Mouse (Mus musculus) telencephalon, adult 2 months (tissue): ENCODE data around the gene Myom3.
A peak's percentile ranks its signal among the peaks of the same experiment; 100 is the strongest.

ENCODE experiments used
- DNase-seq: peaks from one replicate; pipeline ENCODE4 v3.0.0-alpha.2; 2011; ENCODE audit warnings: low read depth, low spot score

Myom3 gene

DNA sequence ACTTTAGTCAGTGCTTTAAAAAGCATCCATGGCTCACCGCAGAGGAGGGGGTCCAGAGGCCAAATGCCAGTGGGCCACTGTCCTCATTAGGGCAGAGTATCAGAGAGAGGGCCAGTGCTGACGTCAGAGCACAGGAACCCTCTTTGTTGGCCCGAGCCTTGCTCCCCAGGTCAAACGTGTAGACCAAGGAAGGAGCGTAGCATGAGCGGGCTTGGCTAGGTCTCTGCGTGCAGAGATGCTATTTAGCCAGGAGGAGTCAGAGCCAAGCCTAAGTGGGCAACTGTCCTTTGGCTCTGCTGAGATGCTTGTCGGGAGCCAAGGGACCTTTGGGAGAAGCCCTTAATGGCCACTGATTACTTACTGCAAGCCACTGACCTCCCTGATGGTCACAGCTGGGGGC is 1.5 kb downstream of the Myom3 start:
- no peak for DNase-seq

DNA sequence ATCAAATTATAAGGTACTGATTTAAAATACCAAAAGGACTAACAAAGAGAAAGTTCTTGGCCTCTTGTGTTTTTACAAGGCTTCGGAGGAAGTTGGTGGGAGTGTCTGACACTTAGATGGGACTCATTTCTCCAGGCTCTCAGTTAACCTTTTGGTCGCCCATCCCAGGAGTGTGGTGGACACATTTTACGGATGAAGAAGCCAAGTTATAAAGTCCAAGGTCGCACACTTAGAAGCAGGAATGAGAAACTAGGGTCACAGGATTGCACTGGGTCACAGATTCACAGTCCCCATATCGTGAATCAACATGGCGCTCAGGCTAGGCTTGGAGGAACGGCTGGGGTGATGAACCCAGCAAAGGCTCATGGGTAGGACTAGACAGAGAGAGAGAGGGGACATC is 2.1 kb downstream of the Myom3 start:
- no peak for DNase-seq

DNA sequence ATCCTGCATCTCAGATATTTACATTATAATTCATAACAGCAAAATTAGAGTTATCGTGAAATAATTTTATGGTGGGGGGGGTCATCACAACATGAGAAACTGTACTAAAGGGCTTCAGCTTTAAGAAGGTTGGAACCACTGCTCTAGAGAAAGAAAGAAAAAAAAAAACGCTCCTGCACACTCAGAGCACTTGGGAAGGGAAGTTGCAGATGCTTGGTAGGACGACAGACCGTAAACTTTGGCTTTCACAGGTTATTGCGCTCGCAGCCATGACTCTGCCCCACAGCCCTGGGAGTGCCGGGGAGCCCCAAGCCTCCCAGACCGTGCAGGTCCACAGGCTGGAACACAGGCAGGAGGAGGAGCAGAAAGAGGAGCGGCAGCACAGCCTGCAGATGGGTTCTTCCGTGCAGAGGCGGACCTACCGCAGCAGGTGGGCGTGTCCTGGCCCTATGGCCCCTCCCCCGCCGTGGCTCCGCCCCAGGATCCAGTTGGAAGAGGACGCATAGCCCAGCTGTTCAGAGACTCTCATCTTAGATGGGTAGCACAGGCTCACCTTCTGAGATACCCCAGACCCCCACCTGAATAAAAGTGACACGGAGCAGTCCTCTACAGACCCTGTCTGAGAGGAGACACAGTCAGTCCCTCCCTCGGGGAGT is 2.9 kb downstream of the Myom3 start:
- DNase-seq: no peak

DNA sequence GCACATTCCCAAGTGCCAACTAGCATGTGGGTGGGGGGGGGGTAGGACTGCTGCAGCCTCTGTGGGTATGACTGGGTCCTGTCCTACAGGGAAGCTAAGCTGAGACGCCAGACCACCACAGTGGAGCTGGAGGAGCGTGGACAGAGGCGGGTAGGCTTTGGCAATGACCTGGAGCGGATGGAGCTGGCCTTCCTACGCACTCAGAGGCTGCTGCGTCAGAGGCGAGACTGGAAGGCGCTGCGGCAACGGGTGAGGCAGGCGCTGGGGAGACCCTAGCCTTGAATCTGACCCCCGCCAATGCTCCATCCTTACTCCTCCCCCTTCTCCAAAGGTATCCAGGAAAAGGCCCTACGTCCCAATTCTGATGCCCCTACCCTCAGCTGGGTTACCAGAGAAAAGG is 5.2 kb downstream of the Myom3 start:
- DNase-seq: no peak

DNA sequence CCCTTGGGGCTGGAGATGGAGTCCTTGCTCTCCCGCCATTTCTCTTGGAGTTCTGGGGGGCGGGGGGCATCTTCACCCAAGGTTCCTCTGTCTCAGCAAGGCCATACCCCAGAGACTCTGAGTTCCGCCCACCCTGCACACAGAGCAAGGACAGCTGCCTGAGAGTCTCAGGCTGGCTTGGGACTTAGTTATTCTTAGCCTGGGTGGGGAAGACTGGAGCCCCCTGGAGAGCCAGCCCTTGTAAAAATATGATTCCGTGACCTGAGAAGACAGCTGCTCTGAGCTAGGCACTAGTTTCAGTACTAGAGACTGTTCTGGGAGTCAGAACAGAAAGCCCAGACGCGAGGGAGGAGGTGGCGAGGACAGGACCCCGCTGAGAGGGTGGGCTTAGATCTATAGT is 6.2 kb downstream of the Myom3 start:
- DNase-seq: no peak

DNA sequence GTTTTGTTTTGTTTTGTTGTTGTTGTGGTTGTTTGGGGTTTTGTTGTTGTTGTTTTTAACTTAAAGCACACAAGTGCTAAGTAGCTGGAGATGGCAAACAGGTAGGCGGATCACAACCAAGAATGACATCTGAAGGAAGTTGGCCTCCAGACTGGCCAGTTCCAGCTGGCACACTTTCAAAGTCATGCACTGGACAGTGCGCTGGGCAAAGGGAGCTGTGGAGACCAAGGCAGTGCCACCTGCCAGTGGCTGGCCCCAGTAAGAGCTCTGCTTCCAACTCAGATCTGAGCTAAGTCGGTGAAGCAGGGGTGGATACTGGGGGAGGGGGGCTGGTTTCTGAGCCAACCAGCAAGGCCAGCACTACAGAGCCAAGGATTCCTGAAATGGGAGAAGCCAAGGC is 7.5 kb downstream of the Myom3 start:
- no peak for DNase-seq

DNA sequence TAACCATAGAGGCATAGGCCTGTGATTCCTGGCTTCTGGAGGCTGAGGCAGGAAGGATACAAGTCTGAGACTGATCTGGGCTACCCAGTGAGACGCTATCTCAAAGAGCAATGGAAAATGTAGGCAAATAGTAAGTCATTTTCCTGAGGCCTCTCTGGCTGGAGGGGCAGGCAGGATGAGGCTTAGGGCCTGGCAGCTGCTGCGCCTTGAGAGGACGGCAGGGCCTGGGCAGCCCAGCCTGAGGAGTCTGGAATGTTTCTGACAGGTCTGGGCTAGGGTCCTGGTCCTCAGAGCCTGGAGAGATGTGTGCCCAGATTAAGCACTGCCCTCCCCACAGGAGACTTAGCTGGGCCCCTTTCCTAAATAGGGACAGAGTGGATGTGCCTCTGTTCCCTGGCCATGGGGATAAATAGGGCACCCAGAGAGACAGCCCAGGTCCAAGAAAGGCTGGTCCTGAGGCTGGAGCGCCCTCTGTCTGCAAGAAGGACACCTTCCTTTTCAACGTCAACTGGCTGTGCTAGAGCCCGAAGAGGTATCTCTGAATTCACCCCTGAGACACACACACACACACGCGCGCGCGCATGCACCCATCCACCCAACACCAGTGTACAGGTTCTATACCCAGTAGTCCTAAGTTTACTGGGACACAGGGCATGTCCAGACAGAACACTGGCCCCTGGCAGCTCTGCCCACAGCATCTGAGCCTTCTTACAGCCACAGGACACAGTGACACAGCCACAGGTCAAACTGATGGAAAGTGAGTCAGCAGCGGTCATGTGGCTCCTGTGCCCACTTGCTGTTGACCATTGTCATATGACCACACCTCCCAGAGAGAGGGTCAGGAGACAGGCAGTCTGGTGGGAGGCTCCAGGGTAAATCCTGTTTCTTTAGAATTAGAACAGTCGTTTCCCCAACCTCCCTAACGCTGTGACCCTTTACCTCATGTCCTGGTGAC is 9.3 kb downstream of the Myom3 start:
- DNase-seq: no peak

DNA sequence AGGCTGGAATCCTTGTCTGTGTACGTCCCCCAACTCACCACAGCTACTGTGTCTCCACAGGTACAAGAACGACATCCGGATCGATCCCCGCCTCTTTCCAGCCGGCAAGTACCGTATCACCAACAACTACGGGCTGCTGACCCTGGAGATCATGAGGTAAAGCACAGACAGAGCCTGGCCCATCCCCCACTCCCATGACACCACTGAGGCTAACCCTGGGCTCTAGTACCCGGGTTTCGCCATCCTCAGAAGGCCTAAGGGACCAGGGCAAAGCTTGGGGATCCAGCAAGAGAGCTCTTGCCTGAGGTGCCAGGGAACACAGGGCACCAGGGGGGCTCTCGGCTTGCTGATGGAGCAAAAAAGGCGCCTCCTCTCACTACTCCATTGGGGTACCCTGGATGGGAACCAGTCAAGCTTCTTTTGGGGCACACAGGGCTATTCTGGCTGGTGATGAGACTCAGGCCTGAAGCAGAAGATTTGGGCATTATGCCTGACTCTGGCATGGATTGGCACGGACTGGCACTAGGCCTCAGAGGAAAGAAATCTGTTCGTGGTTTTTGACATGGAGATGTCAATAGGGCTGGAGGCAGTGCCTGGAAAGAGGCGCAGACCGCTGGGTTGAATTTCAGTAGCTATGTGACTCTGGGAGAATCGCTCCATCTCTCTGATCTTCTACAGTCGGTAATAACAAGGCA is 11.2 kb downstream of the Myom3 start:
- DNase-seq: no peak

DNA sequence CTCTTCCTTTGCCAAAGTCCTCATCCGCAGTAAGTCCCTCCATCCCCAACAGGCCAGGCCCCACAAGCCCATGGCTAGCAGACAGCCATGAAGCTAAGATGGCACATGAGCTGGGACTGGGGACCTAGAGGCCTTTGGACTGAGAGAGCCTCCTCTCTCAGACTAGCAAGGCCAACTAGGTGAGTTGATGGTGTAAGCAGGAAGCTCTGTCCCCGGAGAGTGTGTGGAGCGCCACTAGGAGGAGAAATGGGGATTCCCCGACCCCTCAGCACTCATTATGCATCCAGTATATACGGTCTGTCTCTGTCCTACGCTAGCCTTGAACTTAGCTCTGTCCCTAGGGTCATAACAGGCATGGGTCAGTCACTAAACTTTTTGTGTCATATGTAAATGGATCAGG is 12.1 kb downstream of the Myom3 start:
- no peak for DNase-seq

DNA sequence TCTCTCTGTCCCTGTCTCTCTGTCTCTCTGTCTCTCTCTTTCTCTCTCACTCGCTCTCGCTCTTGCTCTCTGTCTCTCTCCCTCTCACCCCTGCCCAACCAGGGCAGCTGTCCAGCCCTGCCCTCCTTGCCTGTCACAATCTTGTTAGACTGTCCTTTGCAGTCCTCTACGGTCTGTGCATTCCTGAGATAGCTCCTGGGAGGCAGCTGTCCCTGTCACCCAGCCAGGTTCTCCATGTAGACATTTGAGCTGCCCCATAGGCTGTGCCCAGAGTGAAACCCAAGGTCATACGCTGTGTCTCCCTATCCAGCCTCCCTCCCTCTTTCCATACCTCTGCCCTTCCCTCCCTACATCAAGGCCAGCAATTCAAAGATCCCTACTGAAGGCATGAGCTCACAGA is 13.2 kb downstream of the Myom3 start:
- DNase-seq: no peak

DNA sequence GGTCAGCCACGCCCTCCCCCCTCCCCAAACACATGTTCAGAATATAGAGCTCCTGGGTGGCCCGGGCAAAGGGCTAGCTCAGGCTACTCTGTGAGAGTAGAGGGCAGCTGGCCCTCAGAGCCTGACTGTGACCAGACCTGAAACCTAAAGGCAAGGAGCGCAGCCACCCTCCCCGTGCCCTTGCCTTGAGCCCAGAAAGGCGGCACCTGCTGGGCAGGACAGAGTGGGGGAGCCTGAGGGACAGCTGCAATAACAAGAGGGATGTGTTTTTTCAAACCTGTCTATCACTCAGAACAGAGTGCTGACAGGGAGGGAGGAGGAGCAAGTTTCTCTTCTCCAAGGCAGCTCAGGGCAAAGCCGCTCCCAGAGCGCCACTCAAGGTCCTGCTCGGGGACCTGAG is 15.0 kb downstream of the Myom3 start:
- DNase-seq: no peak

DNA sequence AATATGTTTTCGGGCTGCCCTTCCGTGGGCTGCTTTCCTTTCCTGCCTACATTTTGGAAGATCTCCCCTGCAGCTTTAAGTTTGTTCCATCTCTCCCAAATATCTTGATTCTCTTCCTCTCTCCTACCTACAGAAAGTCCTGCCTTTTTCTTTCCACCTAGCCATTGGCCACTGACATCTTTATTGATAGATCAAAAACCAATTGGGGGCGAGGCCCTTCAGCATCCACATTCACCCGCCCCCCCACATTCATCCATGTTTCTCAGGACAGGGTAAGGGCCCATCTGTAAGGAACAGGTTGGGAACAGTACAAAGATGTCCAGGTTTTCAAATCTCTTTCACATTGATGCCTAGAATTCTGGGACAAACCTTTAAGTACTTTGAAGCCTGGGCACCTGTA is 17.3 kb downstream of the Myom3 start:
- no peak for DNase-seq

DNA sequence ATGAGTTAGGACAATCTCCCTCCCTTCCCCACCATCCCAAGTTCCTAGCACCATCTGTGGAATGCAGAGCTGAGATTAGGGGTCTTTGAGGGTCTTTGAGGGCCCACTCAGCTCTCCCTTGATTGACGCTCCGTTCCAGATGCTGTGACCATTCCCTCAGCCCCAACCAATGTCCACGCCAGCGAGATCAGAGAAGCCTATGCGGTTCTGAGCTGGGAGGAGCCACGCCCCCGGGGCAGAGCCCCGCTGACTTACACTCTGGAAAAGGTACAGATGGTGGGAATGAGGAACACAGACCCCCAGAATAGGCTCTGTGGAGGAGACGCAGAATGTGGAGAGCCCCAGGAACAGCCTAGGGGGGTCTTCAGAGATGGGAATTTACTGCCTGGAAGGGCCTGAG is 20.1 kb downstream of the Myom3 start:
- no peak for DNase-seq

DNA sequence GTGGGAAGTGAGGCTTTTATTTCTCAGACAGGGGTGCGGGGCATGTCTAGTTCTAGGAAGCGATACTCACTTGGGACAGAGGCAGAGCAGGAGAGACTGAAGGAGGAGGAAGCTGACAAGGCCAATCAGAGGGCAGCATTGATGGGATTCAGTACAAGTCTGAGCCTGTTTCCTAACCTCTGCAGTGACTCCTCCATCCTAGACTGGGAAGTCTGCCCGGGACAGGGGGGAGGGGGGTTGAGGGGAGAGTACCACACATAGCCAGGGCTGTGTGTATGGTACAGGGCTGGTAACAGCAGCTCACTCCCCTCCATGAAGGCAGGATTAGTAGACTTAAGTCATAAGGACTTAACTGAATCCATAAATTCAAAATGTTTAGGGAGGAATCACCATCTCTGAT is 20.7 kb downstream of the Myom3 start:
- DNase-seq: no peak

DNA sequence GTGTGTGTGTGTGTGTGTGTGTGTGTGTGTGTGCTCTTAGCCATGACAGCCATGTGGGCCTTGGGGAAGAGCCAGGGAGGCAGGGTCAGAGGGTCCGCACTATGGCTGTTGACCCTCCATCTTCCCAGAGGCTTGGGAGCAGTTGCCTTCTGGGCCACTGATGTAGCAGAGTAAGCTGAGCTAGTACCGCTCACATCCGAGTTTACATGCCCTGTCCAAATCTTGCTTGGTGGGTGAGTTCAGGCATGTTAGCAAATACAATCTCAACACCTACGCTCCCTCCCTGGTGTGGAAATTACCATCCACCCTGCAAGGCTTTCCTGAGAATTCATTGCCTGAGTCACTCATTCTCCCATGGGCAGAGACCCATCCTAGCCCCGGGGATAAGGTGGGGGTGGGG is 21.8 kb downstream of the Myom3 start:
- no peak for DNase-seq

DNA sequence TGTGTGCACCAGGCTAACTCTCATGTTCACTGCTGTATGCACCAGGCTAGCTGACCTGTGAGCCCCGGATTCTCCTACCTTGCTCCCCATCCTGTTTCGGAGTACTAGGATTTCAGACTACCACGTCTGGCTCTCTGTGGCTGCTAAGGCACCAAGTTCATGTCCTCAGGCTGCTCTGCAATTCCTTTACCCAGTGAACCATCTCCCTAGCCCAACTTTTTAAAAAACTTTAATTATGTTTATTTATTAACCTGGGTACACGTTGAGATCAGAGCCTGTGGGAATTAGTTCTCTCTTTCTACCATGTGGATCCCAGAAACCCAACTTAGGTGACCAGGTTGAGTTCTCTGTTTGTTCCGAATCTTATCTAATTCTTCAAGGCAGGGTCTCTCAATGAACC is 27.1 kb downstream of the Myom3 start:
- no peak for DNase-seq

DNA sequence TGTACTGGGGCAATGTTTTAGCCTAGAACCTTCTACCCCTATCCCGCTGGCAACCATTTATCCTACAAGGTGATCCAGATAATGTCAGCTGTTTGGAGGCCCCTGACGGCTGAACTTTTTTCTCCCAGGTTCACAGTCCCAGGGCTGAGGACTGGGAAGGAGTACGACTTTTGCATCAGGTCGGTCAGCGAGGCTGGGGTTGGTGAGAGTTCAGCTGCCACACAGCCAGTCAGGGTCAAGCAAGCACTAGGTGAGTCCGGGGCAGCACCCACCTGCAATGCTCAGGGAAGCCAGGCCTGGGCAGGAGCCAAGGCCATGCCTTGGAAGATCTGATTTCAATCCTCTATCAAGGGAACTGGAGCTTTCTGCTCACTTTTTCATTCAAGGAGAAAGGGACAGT is 27.8 kb downstream of the Myom3 start:
- no peak for DNase-seq

DNA sequence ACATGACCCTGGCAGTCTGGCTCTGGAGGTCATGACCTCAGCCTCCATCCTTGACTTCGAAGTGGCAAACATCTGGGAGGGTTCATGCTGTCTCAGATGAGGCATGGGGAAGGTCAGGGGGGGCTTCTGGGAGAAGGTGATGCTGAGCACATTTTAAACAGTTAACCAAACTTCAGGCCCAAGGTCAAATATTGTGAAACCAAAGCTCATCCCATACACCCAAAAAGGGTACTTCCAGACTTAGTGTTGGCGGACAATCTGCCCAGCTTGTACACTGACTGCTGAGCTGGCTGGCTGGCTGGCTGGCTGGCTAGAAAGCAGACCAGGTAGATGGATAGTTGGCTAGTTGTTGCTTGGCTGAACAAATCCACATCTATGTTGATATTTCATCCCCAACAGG is 29.6 kb downstream of the Myom3 start:
- no peak for DNase-seq

DNA sequence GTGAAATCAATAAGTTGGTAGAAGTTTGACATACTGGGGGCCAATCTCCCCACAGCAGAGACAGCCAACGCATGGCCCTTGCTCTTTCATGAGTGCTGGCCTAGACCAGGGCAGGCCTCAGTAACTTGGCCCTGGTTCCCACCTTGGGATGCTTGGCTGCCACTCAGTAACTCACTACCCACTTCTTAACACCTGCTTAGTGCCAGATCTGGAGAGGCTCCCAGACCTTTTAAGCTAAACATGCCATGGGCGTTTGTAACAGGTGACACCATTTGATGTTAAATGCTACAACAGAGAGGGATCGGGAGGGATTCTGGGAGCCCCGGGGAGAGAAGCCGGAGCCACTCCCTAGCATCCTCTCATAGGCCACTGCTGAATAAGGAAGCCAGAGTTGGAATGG is 33.3 kb downstream of the Myom3 start:
- DNase-seq: no peak

DNA sequence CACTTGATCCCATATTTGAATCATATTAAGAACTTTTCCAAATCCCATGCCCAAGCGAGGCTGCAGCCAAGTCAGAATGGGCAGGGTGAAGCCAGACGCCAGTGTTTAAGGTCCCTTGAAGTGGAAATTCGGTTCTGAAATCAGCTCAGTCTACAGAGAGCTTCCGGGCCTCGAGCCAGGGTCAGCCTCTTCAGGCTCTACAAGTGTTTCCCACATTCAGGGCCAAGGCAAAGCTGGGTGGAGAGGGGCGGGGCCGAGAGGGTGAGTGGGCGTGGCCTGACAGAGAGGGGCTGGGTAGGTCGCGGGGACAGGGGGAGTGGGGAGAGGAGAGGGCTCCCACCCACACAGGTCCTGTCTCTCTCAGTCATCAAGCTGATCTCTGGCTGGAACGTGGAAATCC is 38.4 kb downstream of the Myom3 start:
- DNase-seq: no peak

DNA sequence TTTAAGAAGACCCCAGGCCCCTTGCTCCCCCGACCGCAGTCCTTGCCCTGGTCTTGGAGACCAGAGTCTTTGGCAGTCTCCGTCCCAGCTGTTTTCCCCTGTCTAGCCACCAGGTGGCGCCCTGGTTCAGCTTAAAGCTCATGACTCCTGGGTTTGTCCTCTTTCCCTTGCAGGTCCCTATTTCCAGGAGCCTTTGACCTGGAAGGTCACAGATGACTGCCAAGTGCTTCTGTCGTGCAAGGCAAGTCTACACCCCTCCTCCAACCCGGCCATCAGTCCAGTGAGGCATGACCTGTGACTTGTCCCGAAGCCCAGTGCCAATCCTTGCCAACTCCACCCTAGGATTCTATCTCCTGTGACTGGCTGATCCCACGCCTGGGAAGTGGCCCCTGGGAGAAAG is 42.0 kb downstream of the Myom3 start:
- DNase-seq: peak; percentile 28

DNA sequence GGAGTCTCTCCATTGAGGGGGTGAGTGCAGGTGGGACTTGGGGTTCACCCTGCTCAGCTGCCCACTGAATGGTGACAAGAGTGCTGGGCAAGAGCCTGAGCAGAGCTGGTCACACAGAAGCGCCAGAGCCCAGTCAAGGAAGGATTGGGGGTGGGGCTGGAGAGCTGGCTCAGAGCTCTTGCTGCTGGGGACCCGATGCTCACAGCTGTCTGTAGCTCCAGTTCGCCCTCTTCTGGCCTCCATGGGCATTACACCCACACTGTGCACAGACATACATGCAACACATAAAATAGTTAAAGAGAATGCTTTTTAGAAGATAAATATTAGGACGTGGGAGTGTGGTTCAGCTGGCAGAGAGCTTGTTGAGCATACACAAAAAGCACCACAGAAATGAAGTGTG is 43.8 kb downstream of the Myom3 start:
- no peak for DNase-seq

DNA sequence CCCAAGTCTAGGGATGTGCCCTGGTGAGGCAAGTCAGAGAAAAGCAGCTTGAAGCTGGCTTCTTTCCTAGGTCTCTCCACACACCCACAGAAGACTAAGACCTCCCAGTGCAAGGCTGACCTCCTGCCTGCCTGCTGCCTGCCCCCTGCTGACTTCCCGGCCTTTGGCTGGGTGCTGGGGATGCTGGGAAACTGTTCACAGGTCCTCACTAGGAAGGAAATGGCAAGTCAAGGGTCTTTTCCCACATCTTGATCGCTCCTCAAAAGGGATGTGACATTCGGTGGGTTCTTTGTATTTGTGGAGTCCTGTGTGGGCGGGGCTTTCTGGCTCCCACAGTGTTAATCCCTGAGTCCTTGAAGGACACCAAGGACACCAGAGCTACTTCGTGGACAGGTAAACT is 44.7 kb downstream of the Myom3 start:
- no peak for DNase-seq
